Mouse (Mus musculus) liver, embryonic 15.5 days (tissue): Measurements from ENCODE around the gene Arfip1. TPM values are rescaled to one million over a fixed set of nuclear protein-coding genes. Genes with fewer than 3 reads are reported as not detected.
A peak's percentile ranks its signal among the peaks of the same experiment; 100 is the strongest.

Experiments used
- ATAC-seq: fragments of 200-750 bp; cut with Nextera tagmentation; 2 replicates; pipeline ENCODE4 v1.8.0; 2017; ENCODE audit warnings: moderate number of reproducible peaks, mild to moderate bottlenecking, moderate library complexity; ENCODE audit not compliant: insufficient read depth
- H3K27ac ChIP-seq: fragments of 300-500 bp; sonication (generic); replicated peaks from 2 replicates; pipeline ENCODE4 v1.5.1; 2015; ENCODE audit warnings: mild to moderate bottlenecking, inconsistent platforms
- H3K27me3 ChIP-seq: fragments of 300-500 bp; sonication (generic); 2 replicates; pipeline ENCODE4 v1.6.1; 2015; ENCODE audit warnings: mild to moderate bottlenecking, inconsistent platforms
- H3K36me3 ChIP-seq: fragments of 300-500 bp; sonication (generic); replicated peaks from 2 replicates; pipeline ENCODE4 v1.6.1; 2015; ENCODE audit warnings: moderate library complexity, mild to moderate bottlenecking, inconsistent platforms
- H3K4me1 ChIP-seq: fragments of 300-500 bp; sonication (generic); replicated peaks from 2 replicates; pipeline ENCODE4 v1.6.1; 2015; ENCODE audit warnings: inconsistent platforms
- H3K4me2 ChIP-seq: fragments of 300-500 bp; sonication (generic); 2 replicates; pipeline ENCODE4 v1.6.1; 2015; ENCODE audit warnings: moderate library complexity, mild to moderate bottlenecking, inconsistent platforms
- H3K4me3 ChIP-seq: fragments of 300-500 bp; sonication (generic); replicated peaks from 2 replicates; pipeline ENCODE4 v1.5.1; 2015; ENCODE audit warnings: mild to moderate bottlenecking, inconsistent platforms
- H3K9ac ChIP-seq: fragments of 300-500 bp; sonication (generic); 2 replicates; pipeline ENCODE4 v1.6.1; 2015; ENCODE audit warnings: moderate library complexity, mild to moderate bottlenecking, inconsistent platforms
- H3K9me3 ChIP-seq: fragments of 300-500 bp; sonication (generic); replicated peaks from 2 replicates; pipeline ENCODE4 v1.6.1; 2016; ENCODE audit warnings: inconsistent platforms
- WGBS: fragments of 180-500 bp; shearing (Covaris S2); methylation state at CpG from one replicate; pipeline ENCODE4 v1.1.7; 2015; ENCODE audit warnings: mixed read lengths; ENCODE audit not compliant: insufficient replicate concordance; 5-methylcytosine and 5-hydroxymethylcytosine counted together
- polyA plus RNA-seq: library from polyadenylated mRNA; unstranded; fragments of >200 nt; fragmentation: Nextera tagmentation; extraction: Ambion mirVana; gene quantifications from 2 replicates; pipeline ENCODE4 v1.2.1, GENCODE M21; 2015

The Arfip1 gene
- 9.6 and 10.5 TPM in 2 replicates for polyA plus RNA-seq

- H3K27ac ChIP-seq, result peak within 1 kb of the TSS; percentile 71
- ATAC-seq, result peak; percentile 98
- peaks cover 13% of the 10 kb centered on the region; the same call in 1 of the 2 replicates for H3K27me3 ChIP-seq
- H3K4me1 ChIP-seq, result peaks cover 25% of the 10 kb centered on the region
- no peaks in the 10 kb centered on the region for H3K9me3 ChIP-seq
- WGBS, result under 1% methylated on average over 58 of the region's 70 CpGs
- H3K4me3 ChIP-seq, result peak within 1 kb of the TSS; percentile 80
- H3K4me2 ChIP-seq, result peak within 1 kb of the TSS; percentile 86
- peak within 1 kb of the TSS; percentile 65 for H3K9ac ChIP-seq
- H3K36me3 ChIP-seq, result no peaks in the 10 kb centered on the region
Measured at GRCm38 (mm10) chr3:84582023-84582912, at the start of gene Arfip1. Gene Arfip1 (minus strand): TSS chr3:84582625.

- Histone ChIP-seq H3K36me3 (no peaks in the 10 kb centered on the region), H3K9ac (no peak overlapping the region), H3K4me1 (no peaks in the 10 kb centered on the region; the same call in 1 of the 2 replicates), H3K4me2 (no peak overlapping the region), H3K27ac (no peak overlapping the region), H3K27me3 (0 out of 2 replicates have a peak, but pooled peaks cover 2% of the 10 kb centered on the region), H3K4me3 (no peak overlapping the region), H3K9me3 (no peaks in the 10 kb centered on the region)
- WGBS, result 72% methylated on average over 9 of the region's 9 CpGs
- no peak for ATAC-seq
Measured at GRCm38 (mm10) chr3:84631586-84631985, 49.2 kb upstream of the Arfip1 start.

- Histone ChIP-seq H3K4me3 (no peak overlapping the region), H3K4me2 (no peak overlapping the region), H3K9me3 (no peaks in the 10 kb centered on the region), H3K36me3 (no peaks in the 10 kb centered on the region), H3K4me1 (no peaks in the 10 kb centered on the region), H3K27ac (no peak overlapping the region), H3K27me3 (no peaks in the 10 kb centered on the region), H3K9ac (no peak overlapping the region)
- no peak for ATAC-seq
- 10% methylated on average over 3 of the region's 3 CpGs for WGBS
Measured at GRCm38 (mm10) chr3:84622026-84622425, 39.6 kb upstream of the Arfip1 start.

- no peaks in the 10 kb centered on the region for H3K9me3 ChIP-seq
- no peak for ATAC-seq
- H3K4me1 ChIP-seq, result no peaks in the 10 kb centered on the region
- 72% methylated on average over 6 of the region's 6 CpGs for WGBS
- no peak overlapping the region for H3K27ac ChIP-seq
- no peaks in the 10 kb centered on the region for H3K36me3 ChIP-seq
- no peak overlapping the region for H3K4me3 ChIP-seq
- no peak overlapping the region for H3K4me2 ChIP-seq
- no peaks in the 10 kb centered on the region for H3K27me3 ChIP-seq
- H3K9ac ChIP-seq, result no peak overlapping the region
Measured at GRCm38 (mm10) chr3:84619725-84620124, 37.3 kb upstream of the Arfip1 start.

GRCm38 (mm10) chr3:84619056-84619455 lies 36.6 kb upstream of the Arfip1 start:
- ATAC-seq, result no peak
- H3K9ac ChIP-seq, result no peak overlapping the region
- no peak overlapping the region for H3K4me2 ChIP-seq
- H3K27ac ChIP-seq, result no peak overlapping the region
- H3K4me3 ChIP-seq, result no peak overlapping the region
- H3K36me3 ChIP-seq, result no peaks in the 10 kb centered on the region
- WGBS, result 74% methylated on average over 7 of the region's 7 CpGs
- no peaks in the 10 kb centered on the region for H3K9me3 ChIP-seq
- H3K4me1 ChIP-seq, result no peaks in the 10 kb centered on the region
- H3K27me3 ChIP-seq, result no peaks in the 10 kb centered on the region

GRCm38 (mm10) chr3:84618627-84619026 lies 36.2 kb upstream of the Arfip1 start:
- H3K4me3 ChIP-seq, result no peak overlapping the region
- no peaks in the 10 kb centered on the region for H3K9me3 ChIP-seq
- no peak overlapping the region for H3K9ac ChIP-seq
- H3K27ac ChIP-seq, result no peak overlapping the region
- H3K27me3 ChIP-seq, result no peaks in the 10 kb centered on the region
- H3K4me1 ChIP-seq, result no peaks in the 10 kb centered on the region
- H3K4me2 ChIP-seq, result no peak overlapping the region
- WGBS, result 51% methylated on average over 2 of the region's 2 CpGs
- no peaks in the 10 kb centered on the region for H3K36me3 ChIP-seq
- ATAC-seq, result no peak

GRCm38 (mm10) chr3:84615856-84616225 lies 33.4 kb upstream of the Arfip1 start:
- no peak overlapping the region for H3K4me2 ChIP-seq
- ATAC-seq, result no peak
- H3K9ac ChIP-seq, result no peak overlapping the region
- no peak overlapping the region for H3K4me3 ChIP-seq
- WGBS, result 42% methylated on average over 7 of the region's 7 CpGs
- no peaks in the 10 kb centered on the region for H3K27me3 ChIP-seq
- no peaks in the 10 kb centered on the region for H3K9me3 ChIP-seq
- no peak overlapping the region for H3K27ac ChIP-seq
- no peaks in the 10 kb centered on the region for H3K4me1 ChIP-seq
- no peaks in the 10 kb centered on the region for H3K36me3 ChIP-seq

GRCm38 (mm10) chr3:84615050-84615855 lies 32.8 kb upstream of the Arfip1 start:
- Histone ChIP-seq H3K4me2 (no peak overlapping the region), H3K9ac (no peak overlapping the region), H3K36me3 (no peaks in the 10 kb centered on the region), H3K9me3 (no peaks in the 10 kb centered on the region), H3K27me3 (no peaks in the 10 kb centered on the region), H3K4me3 (no peak overlapping the region), H3K27ac (no peak overlapping the region), H3K4me1 (no peaks in the 10 kb centered on the region)
- 17% methylated on average over 5 of the region's 5 CpGs for WGBS
- no peak for ATAC-seq

- no peak for ATAC-seq
- no peak overlapping the region for H3K4me3 ChIP-seq
- no peak overlapping the region for H3K27ac ChIP-seq
- H3K36me3 ChIP-seq, result no peaks in the 10 kb centered on the region
- 65% methylated on average over 9 of the region's 9 CpGs for WGBS
- no peaks in the 10 kb centered on the region for H3K27me3 ChIP-seq
- no peak overlapping the region for H3K4me2 ChIP-seq
- no peaks in the 10 kb centered on the region for H3K4me1 ChIP-seq
- no peaks in the 10 kb centered on the region for H3K9me3 ChIP-seq
- no peak overlapping the region for H3K9ac ChIP-seq
Measured at GRCm38 (mm10) chr3:84610183-84610710, 27.8 kb upstream of the Arfip1 start.

GRCm38 (mm10) chr3:84603212-84603611 lies 20.8 kb upstream of the Arfip1 start:
- no peak overlapping the region for H3K27ac ChIP-seq
- no peak for ATAC-seq
- WGBS, result 42% methylated on average over 9 of the region's 9 CpGs

GRCm38 (mm10) chr3:84602759-84603158 lies 20.3 kb upstream of the Arfip1 start:
- H3K27ac ChIP-seq, result no peak overlapping the region
- no peak for ATAC-seq

More at GRCm38 (mm10) chr3:84603212-84603611, 20.8 kb upstream of the Arfip1 start:
- Histone ChIP-seq H3K27me3 (no peaks in the 10 kb centered on the region), H3K9ac (no peak overlapping the region), H3K4me2 (no peak overlapping the region), H3K36me3 (no peaks in the 10 kb centered on the region), H3K4me1 (peaks cover 13% of the 10 kb centered on the region), H3K4me3 (no peak overlapping the region), H3K9me3 (no peaks in the 10 kb centered on the region)

More at GRCm38 (mm10) chr3:84602759-84603158, 20.3 kb upstream of the Arfip1 start:
- Histone ChIP-seq H3K4me2 (no peak overlapping the region), H3K4me1 (peaks cover 13% of the 10 kb centered on the region), H3K4me3 (no peak overlapping the region), H3K9me3 (no peaks in the 10 kb centered on the region), H3K27me3 (no peaks in the 10 kb centered on the region), H3K36me3 (no peaks in the 10 kb centered on the region), H3K9ac (no peak overlapping the region)
- 56% methylated on average over 2 of the region's 2 CpGs for WGBS
